Mouse (Mus musculus) MEL (cell line): ENCODE data around the gene Naa15. TPM values are rescaled to one million over a fixed set of nuclear protein-coding genes. Genes with fewer than 3 reads are reported as not detected.

Source experiments
- DNase-seq: peaks from one replicate; pipeline ENCODE4 v3.0.0; 2011; ENCODE audit warnings: low read depth, low spot score
- H3K27ac ChIP-seq: 2 replicates; pipeline ENCODE4 v1.5.1; 2012; ENCODE audit warnings: low read depth, mild to moderate bottlenecking, control low read depth, low read length, moderate library complexity; ENCODE audit not compliant: control insufficient read depth
- H3K27me3 ChIP-seq, 2 experiments: fragments of 150-350 bp in 1 of 2; sonication (generic) in 1 of 2; 2 replicates each; pipeline ENCODE4 v1.6.1; 2012; ENCODE audit warnings: low read length in 2 of 2, mild to moderate bottlenecking in 2 of 2, improper control_type of control experiment in 1 of 2, moderate library complexity in 1 of 2; ENCODE audit not compliant: insufficient read depth in 2 of 2, control insufficient read depth in 1 of 2
- H3K36me3 ChIP-seq, 2 experiments: 2 replicates each; pipeline ENCODE4 v1.6.1; 2012 to 2014; ENCODE audit warnings: low read length in 2 of 2, improper control_type of control experiment in 1 of 2, inconsistent platforms in 1 of 2, mild to moderate bottlenecking in 1 of 2; ENCODE audit not compliant: insufficient read depth in 2 of 2, control insufficient read depth in 1 of 2
- H3K4me1 ChIP-seq, 2 experiments: fragments of 150-350 bp in 1 of 2; sonication (generic) in 1 of 2; 2 replicates each; pipeline ENCODE4 v1.6.1; 2012; ENCODE audit warnings: low read length in 2 of 2, improper control_type of control experiment in 1 of 2, mild to moderate bottlenecking in 1 of 2; ENCODE audit not compliant: insufficient read depth in 2 of 2, control insufficient read depth in 1 of 2
- H3K4me3 ChIP-seq, 2 experiments: fragments of 150-350 bp in 1 of 2; sonication (generic) in 1 of 2; 2 replicates each; pipeline ENCODE4 v1.5.1; 2012; ENCODE audit warnings: low read depth in 2 of 2, low read length in 2 of 2, mild to moderate bottlenecking in 2 of 2, moderate library complexity in 2 of 2, control low read depth in 1 of 2, improper control_type of control experiment in 1 of 2; ENCODE audit not compliant: control insufficient read depth in 1 of 2, insufficient read depth in 1 of 2
- H3K79me2 ChIP-seq: 2 replicates; pipeline ENCODE4 v1.6.1; 2012; ENCODE audit warnings: mild to moderate bottlenecking, low read length, moderate library complexity; ENCODE audit not compliant: control insufficient read depth, poor library complexity, insufficient read depth
- H3K9ac ChIP-seq: 2 replicates; pipeline ENCODE4 v1.6.1; 2012; ENCODE audit warnings: low read depth, mild to moderate bottlenecking, control low read depth, low read length, moderate library complexity; ENCODE audit not compliant: control insufficient read depth, poor library complexity, severe bottlenecking
- H3K9me3 ChIP-seq: fragments of 150-350 bp; sonication (generic); replicated peaks from 2 replicates; pipeline ENCODE4 v1.6.1; 2012; ENCODE audit warnings: mild to moderate bottlenecking, low read length, improper control_type of control experiment, moderate library complexity; ENCODE audit not compliant: insufficient read depth
- BHLHE40 ChIP-seq: IDR thresholded peaks from 2 replicates; pipeline ENCODE4 v1.6.1; 2012; ENCODE audit warnings: low read depth, mild to moderate bottlenecking, inconsistent platforms, low read length, improper control_type of control experiment, borderline replicate concordance
- CHD2 ChIP-seq: IDR thresholded peaks from 2 replicates; pipeline ENCODE4 v1.6.1; 2011; ENCODE audit warnings: low read length, improper control_type of control experiment
- ELF1 ChIP-seq: IDR thresholded peaks from 2 replicates; pipeline ENCODE4 v1.6.1; 2014; ENCODE audit warnings: low read depth, mild to moderate bottlenecking, inconsistent platforms, low read length, improper control_type of control experiment, moderate library complexity
- ETS1 ChIP-seq: IDR thresholded peaks from 2 replicates; pipeline ENCODE4 v1.6.1; 2012; ENCODE audit warnings: low read depth, mild to moderate bottlenecking, inconsistent platforms, low read length, improper control_type of control experiment, moderate library complexity
- MYB ChIP-seq: IDR thresholded peaks from 2 replicates; pipeline ENCODE4 v1.6.1; 2011; ENCODE audit warnings: mild to moderate bottlenecking, low read depth, low read length, improper control_type of control experiment
- MYC ChIP-seq: IDR thresholded peaks from 2 replicates; pipeline ENCODE4 v1.6.1; 2011; ENCODE audit warnings: low read depth, mild to moderate bottlenecking, low read length, improper control_type of control experiment, moderate library complexity
- POLR2A ChIP-seq, 2 experiments: IDR thresholded peaks; 2 replicates each; pipeline ENCODE4 v1.6.1; 2011 to 2012; ENCODE audit warnings: low read length in 2 of 2, mild to moderate bottlenecking in 2 of 2, control low read depth in 1 of 2, improper control_type of control experiment in 1 of 2, low read depth in 1 of 2, moderate library complexity in 1 of 2; ENCODE audit not compliant: control insufficient read depth in 1 of 2, insufficient read depth in 1 of 2, poor library complexity in 1 of 2
- POLR2AphosphoS2 ChIP-seq: IDR thresholded peaks from 2 replicates; pipeline ENCODE4 v1.6.1; 2011; ENCODE audit warnings: low read length, improper control_type of control experiment
- POLR2AphosphoS5 ChIP-seq: IDR thresholded peaks from 2 replicates; pipeline ENCODE4 v1.6.1; 2012; ENCODE audit warnings: low read depth, borderline replicate concordance, mild to moderate bottlenecking, inconsistent platforms, low read length, moderate library complexity, mixed read lengths
- RCOR1 ChIP-seq: IDR thresholded peaks from 2 replicates; pipeline ENCODE4 v1.6.1; 2012; ENCODE audit warnings: low read depth, mild to moderate bottlenecking, inconsistent platforms, low read length, improper control_type of control experiment
- TAL1 ChIP-seq: IDR thresholded peaks from 2 replicates; pipeline ENCODE4 v1.6.1; 2012; ENCODE audit warnings: mild to moderate bottlenecking, inconsistent platforms, low read length, moderate library complexity, mixed read lengths
- UBTF ChIP-seq: IDR thresholded peaks from 2 replicates; pipeline ENCODE4 v1.6.1; 2012; ENCODE audit warnings: low read depth, mild to moderate bottlenecking, inconsistent platforms, low read length, improper control_type of control experiment, moderate library complexity, borderline replicate concordance; ENCODE audit not compliant: insufficient read depth
- USF1 ChIP-seq: IDR thresholded peaks from 2 replicates; pipeline ENCODE4 v1.6.1; 2014; ENCODE audit warnings: low read depth, mild to moderate bottlenecking, inconsistent platforms, low read length, improper control_type of control experiment, moderate library complexity
- USF2 ChIP-seq, 2 experiments: IDR thresholded peaks; 2 replicates each; pipeline ENCODE4 v1.6.1; 2011 to 2012; ENCODE audit warnings: improper control_type of control experiment in 2 of 2, low read length in 2 of 2, borderline replicate concordance in 1 of 2, inconsistent platforms in 1 of 2, low read depth in 1 of 2, mild to moderate bottlenecking in 1 of 2; ENCODE audit not compliant: insufficient read depth in 1 of 2
- ZC3H11A ChIP-seq: IDR thresholded peaks from 2 replicates; pipeline ENCODE4 v1.6.1; 2012; ENCODE audit warnings: low read depth, mild to moderate bottlenecking, inconsistent platforms, low read length, improper control_type of control experiment
- ZKSCAN1 ChIP-seq: IDR thresholded peaks from 2 replicates; pipeline ENCODE4 v1.6.1; 2012; ENCODE audit warnings: low read depth, mild to moderate bottlenecking, inconsistent platforms, low read length, improper control_type of control experiment, moderate library complexity
- ZMIZ1 ChIP-seq: IDR thresholded peaks from 2 replicates; pipeline ENCODE4 v1.6.1; 2012; ENCODE audit warnings: low read depth, mild to moderate bottlenecking, inconsistent platforms, low read length, improper control_type of control experiment, moderate library complexity
- ZNF384 ChIP-seq: IDR thresholded peaks from 2 replicates; pipeline ENCODE4 v1.6.1; 2012; ENCODE audit warnings: low read depth, mild to moderate bottlenecking, inconsistent platforms, low read length, improper control_type of control experiment
- polyA plus RNA-seq, 2 experiments: library from polyadenylated mRNA; stranded (reverse) in 1 of 2; unstranded in 1 of 2; fragments of >175 nt in 1 of 2; fragments of >200 nt in 1 of 2; gene quantifications; 2 replicates each; pipeline versions ENCODE4 v1.2.1 to v1.2.4; 2012; ENCODE audit warnings: low replicate concordance in 2 of 2, low read depth in 1 of 2; ENCODE audit not compliant: insufficient read length in 2 of 2, insufficient read depth in 1 of 2, missing spikeins in 1 of 2
- total RNA-seq: library from RNA; depleted of rRNA; stranded (reverse); fragments of 300-350 nt; gene quantifications from 2 replicates; pipeline ENCODE4 v1.2.3, GENCODE M21; 2012

Naa15 gene
- total and polyA plus RNA-seq, 3 experiments = 36.6 to 558 (median 61.6) TPM

DNA sequence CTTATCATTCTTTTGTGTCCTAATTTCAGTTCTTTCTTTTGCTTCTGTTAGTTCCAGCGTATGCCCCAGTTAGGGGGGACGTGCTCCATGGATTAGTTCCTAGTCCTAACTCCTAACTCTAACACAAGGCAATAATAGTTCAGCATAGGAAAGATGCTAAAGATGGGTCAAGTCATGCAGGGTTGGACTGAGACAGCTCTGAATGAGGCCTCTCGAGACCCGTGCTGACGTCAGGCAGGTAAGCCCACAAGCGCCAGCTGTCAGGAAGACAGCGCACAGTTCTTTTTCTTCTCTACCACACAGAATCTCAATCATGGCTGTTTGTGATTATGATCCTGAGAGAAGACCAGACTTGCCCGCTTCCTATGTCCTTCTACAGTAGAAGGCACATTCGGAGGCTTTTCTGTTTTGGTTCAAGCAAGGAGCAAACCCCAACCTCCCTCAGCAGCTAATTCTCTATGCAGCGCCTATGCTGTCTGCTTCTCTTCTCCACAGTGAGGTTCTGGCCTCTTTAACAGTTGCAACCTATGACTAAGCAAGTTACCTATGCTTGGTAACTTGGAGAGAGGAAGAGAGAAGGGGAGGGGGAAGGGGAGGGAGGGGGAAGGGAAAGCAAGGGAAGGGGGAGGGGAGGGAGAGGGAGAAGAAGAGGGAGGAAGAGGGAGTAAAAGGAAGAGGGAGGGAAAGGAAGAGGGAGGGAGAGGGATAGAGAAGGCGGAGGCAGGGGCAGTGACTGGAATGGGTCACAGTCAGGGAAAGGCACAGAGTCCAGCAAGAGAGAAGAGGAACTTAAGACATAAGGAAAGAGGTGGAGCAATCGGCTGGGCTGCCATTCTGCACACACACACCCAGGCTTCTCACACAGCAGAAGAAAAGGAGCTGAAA is 103.2 kb downstream of the Naa15 start (continued):
- no peak for TF ChIP-seq ZKSCAN1
- TF ChIP-seq UBTF = no peak
- peak; percentile 39; the same call in 1 of the 2 replicates for TF ChIP-seq MYB
- no peak for TF ChIP-seq USF2 (IDR thresholded peaks at IDR 0.05; ENCODE audit: borderline replicate concordance in 1 of 2, insufficient read depth in 1 of 2, low read depth in 1 of 2, low read length in 2 of 2)
- TF ChIP-seq CHD2 = peak; percentile 83
- TF ChIP-seq POLR2A (IDR thresholded peaks at IDR 0.05; ENCODE audit: control insufficient read depth in 1 of 2, insufficient read depth in 1 of 2, low read depth in 1 of 2, low read length in 2 of 2, poor library complexity in 1 of 2) = peak in 1 of 2 experiments; percentile 57; a peak in 3 of 4 replicates
- TF ChIP-seq TAL1 = no peak
- no peak for TF ChIP-seq USF1
- TF ChIP-seq ETS1 = peak; percentile 45
- TF ChIP-seq POLR2AphosphoS2 = no peak; the same call in 1 of the 2 replicates
- TF ChIP-seq BHLHE40 = no peak
- no peak; the same call in 1 of the 2 replicates for TF ChIP-seq ZNF384
- no peak for TF ChIP-seq MYC
- no peak for TF ChIP-seq ZMIZ1
- TF ChIP-seq ZC3H11A = no peak

DNA sequence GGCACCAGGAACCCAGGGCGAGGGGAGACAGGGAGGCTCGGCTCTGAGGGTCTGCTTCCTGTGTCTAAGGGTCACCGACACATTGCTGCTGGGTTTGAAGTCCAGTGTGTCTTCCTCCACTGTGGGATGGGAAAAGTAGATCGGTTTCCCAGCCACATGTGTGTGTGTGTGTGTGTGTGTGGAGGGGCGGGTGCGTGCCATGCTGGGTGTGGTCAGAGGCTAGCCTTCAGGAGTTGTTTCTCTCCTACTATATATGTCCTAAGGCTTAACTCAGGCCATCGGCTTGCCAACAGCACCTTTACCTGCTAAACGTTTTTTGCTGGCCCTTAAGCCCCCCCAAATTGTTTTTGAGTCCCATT is 103.8 kb downstream of the Naa15 start:
- no peak for DNase-seq
- TF ChIP-seq TAL1 (no peak), POLR2AphosphoS2 (no peak), MYC (0 out of 2 replicates have a peak, but pooled peaks have one; percentile 53), ZNF384 (no peak), POLR2AphosphoS5 (no peak), ZC3H11A (no peak), ELF1 (no peak), RCOR1 (no peak)
- H3K27me3 ChIP-seq = no peaks in the 10 kb centered on the region
- H3K4me3 ChIP-seq = peak overlapping the region; percentile 27 to 44
- H3K27ac ChIP-seq = peak overlapping the region; percentile 92
- H3K4me1 ChIP-seq = peaks cover 8 to 19% of the 10 kb centered on the region in 2 experiments; a peak in 3 of 4 replicates
- H3K9me3 ChIP-seq = no peaks in the 10 kb centered on the region
- no peaks in the 10 kb centered on the region for H3K79me2 ChIP-seq
- H3K36me3 ChIP-seq = peaks cover 4 to 21% of the 10 kb centered on the region in 2 experiments
- peak overlapping the region; percentile 71 for H3K9ac ChIP-seq
